Mouse (Mus musculus) intestine, embryonic 15.5 days (tissue): ENCODE measurements around the gene Resf1. TPM values are rescaled to one million over a fixed set of nuclear protein-coding genes. Genes with fewer than 3 reads are reported as not detected.
"Not testable (repeated sequence)": the region's sequence is repeated elsewhere in the genome, so short reads cannot be mapped to it uniquely, and the experiment has no call there.

Source experiments
- ATAC-seq: fragments of 200-750 bp; cut with Nextera tagmentation; 2 replicates; pipeline ENCODE4 v1.8.0; 2017; ENCODE audit warnings: moderate TSS enrichment, moderate library complexity
- H3K27ac ChIP-seq: fragments of 300-500 bp; sonication (generic); 2 replicates; pipeline ENCODE4 v1.5.1; 2015; ENCODE audit warnings: mild to moderate bottlenecking, inconsistent platforms
- H3K27me3 ChIP-seq: fragments of 300-500 bp; sonication (generic); replicated peaks from 2 replicates; pipeline ENCODE4 v1.6.1; 2015; ENCODE audit warnings: inconsistent platforms
- H3K36me3 ChIP-seq: fragments of 300-500 bp; sonication (generic); 2 replicates; pipeline ENCODE4 v1.6.1; 2015; ENCODE audit warnings: inconsistent platforms
- H3K4me1 ChIP-seq: fragments of 300-500 bp; sonication (generic); replicated peaks from 2 replicates; pipeline ENCODE4 v1.6.1; 2015; ENCODE audit warnings: inconsistent platforms
- H3K4me2 ChIP-seq: fragments of 300-500 bp; sonication (generic); replicated peaks from 2 replicates; pipeline ENCODE4 v1.6.1; 2015; ENCODE audit warnings: mild to moderate bottlenecking, inconsistent platforms
- H3K4me3 ChIP-seq: fragments of 300-500 bp; sonication (generic); replicated peaks from 2 replicates; pipeline ENCODE4 v1.5.1; 2015; ENCODE audit warnings: inconsistent platforms
- H3K9ac ChIP-seq: fragments of 300-500 bp; sonication (generic); 2 replicates; pipeline ENCODE4 v1.6.1; 2015; ENCODE audit warnings: inconsistent platforms
- H3K9me3 ChIP-seq: fragments of 300-500 bp; sonication (generic); 2 replicates; pipeline ENCODE4 v1.6.1; 2016; ENCODE audit warnings: inconsistent platforms
- WGBS: fragments of 180-500 bp; shearing (Covaris S2); methylation state at CpG from one replicate; pipeline ENCODE4 v1.1.7; 2015; 5-methylcytosine and 5-hydroxymethylcytosine counted together
- polyA plus RNA-seq: library from polyadenylated mRNA; unstranded; fragments of >200 nt; fragmentation: Nextera tagmentation; extraction: Ambion mirVana; gene quantifications from 2 replicates; pipeline ENCODE4 v1.2.1, GENCODE M21; 2015

Resf1 gene
- polyA plus RNA-seq, 1 experiment from 2014 or later = 39.5 TPM

DNA sequence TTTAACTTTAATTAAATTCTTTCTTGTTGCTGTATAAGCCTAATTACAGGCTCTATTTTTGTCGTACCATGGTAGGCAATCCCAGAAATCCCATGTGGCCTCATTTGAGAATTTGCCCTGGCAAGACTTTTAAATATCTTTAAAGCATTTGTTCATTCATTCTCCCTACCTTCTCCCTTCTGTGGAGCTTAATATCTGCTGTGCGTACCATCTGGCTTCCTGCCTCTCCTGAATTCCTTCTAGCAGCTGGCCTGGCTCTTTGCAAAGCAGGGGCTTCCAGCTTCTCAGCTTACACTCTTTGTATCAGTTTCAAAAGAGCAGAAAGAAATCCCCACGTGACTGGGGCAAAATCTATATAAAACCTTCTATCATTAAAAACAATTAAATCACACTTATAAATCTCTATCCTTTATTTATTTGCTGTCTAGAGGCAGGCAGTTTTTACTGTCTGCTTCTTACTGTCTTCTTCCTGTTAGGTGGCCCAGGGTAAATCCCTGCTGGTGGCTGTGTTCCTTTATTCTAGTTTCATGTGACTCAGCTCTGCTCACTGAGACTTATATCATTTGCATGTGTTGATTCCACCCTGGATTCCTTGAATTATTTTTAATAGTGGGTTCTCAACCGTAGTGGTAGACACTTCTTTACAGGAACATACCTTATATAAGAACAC lies 45.7 kb downstream of the Resf1 start:
- WGBS = 75% methylated on average over 4 of the region's 4 CpGs
- Histone ChIP-seq H3K4me3 (no peak overlapping the region), H3K9me3 (no peaks in the 10 kb centered on the region), H3K36me3 (no peaks in the 10 kb centered on the region), H3K27ac (no peak overlapping the region), H3K4me1 (no peaks in the 10 kb centered on the region), H3K27me3 (no peaks in the 10 kb centered on the region), H3K4me2 (no peak overlapping the region), H3K9ac (no peak overlapping the region)
- ATAC-seq = no peak

DNA sequence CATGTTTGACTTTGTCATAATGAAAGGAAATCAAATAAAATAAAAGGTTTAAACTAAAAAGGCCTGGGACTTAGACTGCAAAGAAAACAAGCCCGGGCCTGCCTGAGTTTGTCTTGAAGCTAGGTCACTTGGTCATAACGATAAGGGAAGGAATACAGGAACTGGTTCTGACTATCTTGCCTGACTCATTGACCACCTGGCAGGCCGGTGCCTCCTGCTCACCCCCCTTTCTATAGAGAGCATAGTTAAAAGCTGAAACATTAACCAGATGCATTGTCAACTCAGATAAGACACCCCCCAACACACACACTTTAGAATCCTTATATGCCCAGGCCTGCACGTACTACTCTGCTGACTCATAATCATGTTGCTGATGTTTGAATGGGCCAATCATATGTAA lies 46.6 kb downstream of the Resf1 start:
- H3K9ac ChIP-seq, H3K36me3 ChIP-seq, H3K9me3 ChIP-seq, H3K27ac ChIP-seq, H3K4me3 ChIP-seq, ATAC-seq, H3K4me2 ChIP-seq, H3K4me1 ChIP-seq, H3K27me3 ChIP-seq: not testable (repeated sequence)
- WGBS = 59% methylated on average over 4 of the region's 4 CpGs

DNA sequence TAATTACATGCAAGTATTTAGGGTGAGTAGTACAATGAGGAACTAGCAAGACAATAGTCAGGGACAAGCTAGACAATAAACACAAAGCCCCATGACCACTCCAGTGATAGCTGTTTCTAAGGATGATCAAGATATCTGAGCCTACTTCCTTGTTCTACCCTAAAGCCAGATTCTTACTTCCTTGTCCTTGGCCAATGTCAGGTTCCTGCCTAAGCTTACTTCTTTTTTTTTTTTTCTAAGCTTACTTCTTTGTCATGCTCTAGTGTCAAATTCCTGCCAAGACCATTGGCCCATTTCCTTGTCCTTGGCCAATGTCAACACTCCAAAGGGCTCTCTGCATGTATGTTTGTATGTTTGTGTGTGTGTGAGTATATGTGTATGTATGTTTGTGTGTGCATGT lies 47.9 kb downstream of the Resf1 start:
- no peaks in the 10 kb centered on the region for H3K4me1 ChIP-seq
- no peaks in the 10 kb centered on the region for H3K9me3 ChIP-seq
- no peak overlapping the region for H3K27ac ChIP-seq
- no peak overlapping the region for H3K9ac ChIP-seq
- no peak for ATAC-seq
- H3K4me2 ChIP-seq = no peak overlapping the region
- no peaks in the 10 kb centered on the region for H3K27me3 ChIP-seq
- no peaks in the 10 kb centered on the region for H3K36me3 ChIP-seq
- H3K4me3 ChIP-seq = no peak overlapping the region

GRCm38 (mm10) chr6:149362533-149362932 lies 53.3 kb downstream of the Resf1 start:
- not testable (repeated sequence) for H3K36me3 ChIP-seq, H3K9ac ChIP-seq, H3K4me2 ChIP-seq, H3K9me3 ChIP-seq, H3K4me3 ChIP-seq, H3K27ac ChIP-seq, H3K4me1 ChIP-seq, H3K27me3 ChIP-seq, ATAC-seq
- 96% methylated on average over 20 of the region's 20 CpGs for WGBS

- not testable (repeated sequence) for H3K4me1 ChIP-seq, H3K4me3 ChIP-seq, H3K27ac ChIP-seq, H3K27me3 ChIP-seq, ATAC-seq, H3K9me3 ChIP-seq, H3K9ac ChIP-seq, H3K4me2 ChIP-seq, H3K36me3 ChIP-seq
- WGBS = 78% methylated on average over 2 of the region's 2 CpGs
These were observed 56.8 kb downstream of the Resf1 start for GRCm38 (mm10) chr6:149365975-149366374.

GRCm38 (mm10) chr6:149366403-149366802 lies 57.2 kb downstream of the Resf1 start:
- WGBS = 85% methylated on average over 2 of the region's 2 CpGs
- H3K27ac ChIP-seq = no peak overlapping the region
- no peak overlapping the region for H3K4me3 ChIP-seq
- H3K4me2 ChIP-seq = no peak overlapping the region
- no peaks in the 10 kb centered on the region for H3K27me3 ChIP-seq
- no peak overlapping the region for H3K9ac ChIP-seq
- H3K9me3 ChIP-seq = no peaks in the 10 kb centered on the region
- ATAC-seq = no peak
- no peaks in the 10 kb centered on the region for H3K36me3 ChIP-seq
- no peaks in the 10 kb centered on the region for H3K4me1 ChIP-seq

GRCm38 (mm10) chr6:149374986-149375457 lies 65.8 kb downstream of the Resf1 start:
- Histone ChIP-seq H3K27me3 (no peaks in the 10 kb centered on the region), H3K4me2 (no peak overlapping the region), H3K4me3 (no peak overlapping the region), H3K9me3 (no peaks in the 10 kb centered on the region), H3K9ac (no peak overlapping the region), H3K4me1 (no peaks in the 10 kb centered on the region), H3K27ac (no peak overlapping the region), H3K36me3 (no peaks in the 10 kb centered on the region)
- peak; percentile 69 for ATAC-seq
- WGBS = 36% methylated on average over 2 of the region's 2 CpGs

GRCm38 (mm10) chr6:149383531-149383930 lies 74.3 kb downstream of the Resf1 start:
- Histone ChIP-seq H3K9me3 (no peaks in the 10 kb centered on the region), H3K4me3 (no peak overlapping the region), H3K27ac (no peak overlapping the region), H3K27me3 (no peaks in the 10 kb centered on the region), H3K9ac (no peak overlapping the region), H3K4me2 (no peak overlapping the region), H3K36me3 (no peaks in the 10 kb centered on the region), H3K4me1 (no peaks in the 10 kb centered on the region)
- no peak for ATAC-seq
- WGBS = 78% methylated on average over 2 of the region's 2 CpGs

Other genes with a start within 250 kb of the Resf1 start
- gene Dennd5b, start 207.7 kb upstream of the Resf1 start, polyA plus RNA-seq = 9.0 and 9.7 TPM in 2 replicates
- not detected in 2 replicates for gene Gm10203, start 179.2 kb upstream of the Resf1 start, polyA plus RNA-seq
- gene Etfbkmt, start 169.6 kb upstream of the Resf1 start, polyA plus RNA-seq = 17.0 and 17.6 TPM in 2 replicates
- 23.3 and 25.5 TPM in 2 replicates for gene Amn1, start 120.7 kb upstream of the Resf1 start, polyA plus RNA-seq
- gene Bicd1, start 99.5 kb downstream of the Resf1 start, polyA plus RNA-seq = 12.2 and 14.6 TPM in 2 replicates